Mouse (Mus musculus): Measurements from ENCODE around the gene Insm2. TPM values are rescaled to one million over a fixed set of nuclear protein-coding genes. Genes with fewer than 3 reads are reported as not detected.
A peak's percentile ranks its signal among the peaks of the same experiment; 100 is the strongest.
"Not testable (repeated sequence)": the region's sequence is repeated elsewhere in the genome, so short reads cannot be mapped to it uniquely, and the experiment has no call there.

Gene Insm2
- 1.8 and 2.6 TPM in 2 replicates for polyA plus RNA-seq (2016; fragmentation: Nextera tagmentation; extraction: Ambion mirVana)

DNA sequence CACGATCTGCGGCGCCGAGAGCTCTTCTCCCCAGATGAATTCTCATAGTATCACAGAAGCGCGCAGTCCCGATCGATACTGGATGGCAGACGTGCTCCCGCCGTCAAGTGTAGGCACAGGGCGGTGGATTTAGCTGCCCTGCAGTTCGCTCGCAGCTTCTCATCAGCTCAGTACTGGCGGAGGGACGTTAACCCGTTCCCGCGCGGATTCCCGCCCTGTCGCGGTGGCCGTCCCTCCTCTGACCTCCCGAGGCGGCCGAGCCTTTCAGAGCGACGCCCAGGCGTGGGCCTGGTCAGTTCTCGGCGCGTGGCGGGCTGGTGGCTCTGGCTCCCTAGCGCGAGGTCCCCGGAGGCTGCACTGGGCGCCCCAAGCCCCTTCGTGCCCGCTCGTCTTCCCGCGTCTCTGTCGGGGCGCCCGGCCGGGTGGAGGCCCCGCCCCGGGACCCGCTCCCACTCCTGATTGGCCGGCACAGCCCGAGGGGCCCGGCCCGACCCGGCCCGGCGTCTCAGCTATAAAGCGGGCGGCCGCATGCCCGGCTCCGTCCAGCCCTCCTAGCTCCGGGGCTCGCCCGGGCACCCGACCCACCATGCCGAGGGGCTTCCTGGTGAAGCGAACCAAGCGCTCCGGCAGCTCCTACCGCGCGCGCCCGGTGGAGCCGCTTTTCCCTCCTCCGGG lies at the start of gene Insm2:
Gene Insm2 (plus strand): TSS at position 541 of the 675 bp plus-strand sequence.
- peaks cover 76% of the 10 kb centered on the region for H3K27me3 ChIP-seq
- no peak within 1 kb of the TSS for H3K27ac ChIP-seq
- H3K4me2 ChIP-seq (replicated peaks), result peak within 1 kb of the TSS; percentile 92
- peaks cover 23% of the 10 kb centered on the region for H3K4me1 ChIP-seq
- H3K9me3 ChIP-seq (replicated peaks), result no peaks in the 10 kb centered on the region
- H3K9ac ChIP-seq, result peak within 1 kb of the TSS; percentile 40
- ATAC-seq (ENCODE audit: low FRiP score), result peak; percentile 78
- 0% methylated on average over 69 of the region's 77 CpGs for WGBS
- peak within 1 kb of the TSS; percentile 49 for H3K4me3 ChIP-seq
- no peaks in the 10 kb centered on the region for H3K36me3 ChIP-seq

DNA sequence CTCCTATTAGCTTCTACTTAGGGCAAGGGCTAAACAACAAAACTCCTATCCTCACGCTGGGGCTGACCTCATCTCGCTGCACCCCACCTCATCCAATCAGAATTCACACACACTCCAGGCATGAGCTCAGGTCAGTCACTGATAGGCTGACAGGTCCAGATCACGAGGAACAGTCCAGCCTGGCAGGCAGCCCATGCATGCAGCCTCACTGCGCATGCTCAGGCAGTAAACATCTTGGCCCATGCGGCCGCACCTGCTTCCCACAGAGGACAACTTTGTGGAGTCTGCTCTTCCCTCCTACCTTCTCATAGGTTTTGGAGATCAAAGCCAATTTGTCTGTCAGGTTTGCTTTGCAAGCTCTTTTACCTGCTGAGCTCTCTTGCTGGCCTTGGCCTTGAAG lies 44.3 kb upstream of the Insm2 start:
- WGBS, result 80% methylated on average over 6 of the region's 6 CpGs
- H3K4me2 ChIP-seq (replicated peaks); H3K36me3 ChIP-seq; H3K9me3 ChIP-seq (replicated peaks); H3K4me1 ChIP-seq; ATAC-seq (ENCODE audit: low FRiP score); H3K27me3 ChIP-seq; H3K27ac ChIP-seq; H3K4me3 ChIP-seq; H3K9ac ChIP-seq: not testable (repeated sequence)

DNA sequence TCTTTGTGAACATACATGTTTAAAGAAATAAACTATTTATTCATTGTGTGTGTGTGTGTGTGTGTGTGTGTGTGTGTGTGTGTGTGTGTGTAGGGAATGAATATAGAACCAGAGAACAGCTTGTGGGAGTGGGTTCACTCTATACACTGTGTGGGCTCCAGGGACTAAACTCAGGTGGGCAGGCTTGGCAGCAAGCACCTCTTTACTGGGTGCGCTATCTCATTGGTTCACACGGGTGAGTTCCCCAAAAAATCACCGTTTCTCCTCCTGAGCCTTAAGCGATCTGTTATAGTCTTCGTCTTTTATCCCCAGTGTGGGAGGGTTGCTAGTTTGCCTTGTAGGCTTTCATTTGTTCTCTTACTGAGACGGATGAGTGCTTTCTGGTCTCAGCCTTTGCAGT lies 41.4 kb upstream of the Insm2 start:
- H3K27me3 ChIP-seq, result no peaks in the 10 kb centered on the region
- no peak overlapping the region for H3K27ac ChIP-seq
- no peak overlapping the region for H3K4me3 ChIP-seq
- H3K4me1 ChIP-seq, result peaks cover 6% of the 10 kb centered on the region; the same call in 1 of the 2 replicates
- 74% methylated on average over 6 of the region's 6 CpGs for WGBS
- H3K4me2 ChIP-seq (replicated peaks), result no peak overlapping the region
- no peaks in the 10 kb centered on the region for H3K9me3 ChIP-seq (replicated peaks)
- no peak for ATAC-seq (ENCODE audit: low FRiP score)
- H3K36me3 ChIP-seq, result no peaks in the 10 kb centered on the region
- no peak overlapping the region for H3K9ac ChIP-seq

DNA sequence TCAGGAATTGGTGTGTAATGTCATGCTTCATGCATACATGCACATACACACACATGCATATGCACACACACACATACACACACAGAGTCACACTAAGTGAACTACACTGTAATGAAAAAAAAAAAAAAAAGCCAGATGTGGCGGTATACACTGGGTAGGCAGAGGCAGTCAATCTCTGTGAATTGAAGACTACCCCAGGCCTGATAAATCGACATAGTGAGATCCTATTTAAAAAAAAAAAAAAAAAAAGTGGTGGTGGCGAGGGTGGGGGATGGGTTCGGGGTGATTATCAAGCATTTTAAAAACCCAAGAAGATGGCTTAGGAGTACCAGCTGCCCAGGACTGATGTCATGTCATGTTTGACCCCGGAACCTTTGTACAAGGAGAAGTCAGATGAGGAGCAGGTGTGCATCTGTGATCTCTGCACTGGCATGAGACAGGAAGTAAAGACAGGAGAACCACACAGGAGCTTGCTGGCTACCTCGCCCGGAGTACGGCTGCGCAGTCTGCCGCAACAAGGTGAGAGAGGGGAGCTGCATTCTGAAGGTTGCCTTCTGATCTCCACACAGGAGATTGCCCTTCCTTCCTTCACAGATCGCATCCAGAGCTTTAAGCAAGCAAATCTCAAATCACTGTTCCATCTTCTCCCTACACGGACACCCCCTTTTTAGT lies 39.9 kb upstream of the Insm2 start:
- Histone ChIP-seq H3K9ac (no peak overlapping the region), H3K9me3 (replicated peaks) (no peaks in the 10 kb centered on the region), H3K36me3 (no peaks in the 10 kb centered on the region), H3K4me3 (no peak overlapping the region), H3K27ac (no peak overlapping the region), H3K4me2 (replicated peaks) (no peak overlapping the region), H3K27me3 (no peaks in the 10 kb centered on the region), H3K4me1 (peaks cover 6% of the 10 kb centered on the region; the same call in 1 of the 2 replicates)
- 87% methylated on average over 12 of the region's 12 CpGs for WGBS
- no peak for ATAC-seq (ENCODE audit: low FRiP score)

DNA sequence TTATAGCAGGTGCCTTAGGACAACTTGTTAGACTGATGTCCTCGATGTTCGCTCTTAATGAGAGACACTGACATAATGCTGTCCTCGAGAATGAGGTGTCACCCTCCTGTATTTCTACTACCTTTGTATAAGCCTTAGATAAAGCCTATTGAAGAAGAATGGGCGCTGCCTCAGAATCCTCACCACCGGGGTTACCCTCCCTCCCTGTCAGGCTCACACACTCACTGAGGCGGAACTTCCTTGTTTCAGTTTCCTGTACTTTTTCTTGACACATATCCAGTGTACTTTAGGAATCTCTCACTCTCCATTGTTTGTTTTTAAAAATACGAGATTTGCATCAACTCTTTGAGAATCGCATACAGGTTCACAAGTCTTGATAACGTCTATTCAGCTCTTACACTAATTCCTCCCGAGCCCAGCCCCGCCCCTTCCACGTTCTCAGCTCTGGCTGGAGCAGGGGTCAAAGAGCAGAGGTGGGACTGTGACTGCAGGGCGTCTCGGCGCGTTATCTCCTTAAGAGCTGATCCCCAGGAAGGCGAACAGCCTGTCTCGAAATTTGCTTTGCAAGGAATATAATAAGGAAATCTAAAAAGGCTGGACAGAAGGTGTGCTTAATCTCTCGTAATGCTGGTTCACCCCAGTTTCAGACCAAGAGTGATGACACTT lies 39.1 kb upstream of the Insm2 start:
- H3K27ac ChIP-seq, result no peak overlapping the region
- H3K4me1 ChIP-seq, result peaks cover 6% of the 10 kb centered on the region; the same call in 1 of the 2 replicates
- H3K9me3 ChIP-seq (replicated peaks), result no peaks in the 10 kb centered on the region
- no peaks in the 10 kb centered on the region for H3K36me3 ChIP-seq
- H3K9ac ChIP-seq, result no peak overlapping the region
- H3K4me2 ChIP-seq (replicated peaks), result peak overlapping the region; percentile 51
- ATAC-seq (ENCODE audit: low FRiP score), result no peak
- 0 out of 2 replicates have a peak overlapping the region, but pooled peaks have one; percentile 19 for H3K4me3 ChIP-seq
- 13% methylated on average over 19 of the region's 19 CpGs for WGBS
- no peaks in the 10 kb centered on the region for H3K27me3 ChIP-seq

DNA sequence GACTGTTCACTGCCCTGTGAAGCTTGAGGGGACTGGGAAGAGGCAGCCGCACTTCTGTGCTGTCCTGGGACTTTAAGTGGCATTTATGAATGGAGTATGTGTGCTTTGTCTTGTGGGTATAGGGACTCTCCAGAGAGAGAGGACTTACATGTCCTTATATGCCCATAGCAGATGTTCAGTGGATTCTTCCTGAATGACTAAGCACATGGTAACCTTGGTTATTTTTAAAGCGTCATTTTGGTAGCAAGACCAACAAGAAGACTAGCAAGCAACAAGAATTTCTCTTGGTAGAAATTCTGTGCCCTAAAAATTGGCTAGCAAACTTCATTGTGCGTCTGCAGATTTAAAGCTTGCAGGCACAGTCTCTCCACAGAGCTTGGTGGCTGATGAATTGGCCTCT lies 35.5 kb upstream of the Insm2 start:
- H3K27ac ChIP-seq, result no peak overlapping the region
- peaks cover 6% of the 10 kb centered on the region; the same call in 1 of the 2 replicates for H3K4me1 ChIP-seq
- H3K27me3 ChIP-seq, result no peaks in the 10 kb centered on the region
- no peak overlapping the region for H3K4me3 ChIP-seq
- H3K9ac ChIP-seq, result no peak overlapping the region
- no peaks in the 10 kb centered on the region for H3K9me3 ChIP-seq (replicated peaks)
- no peak for ATAC-seq (ENCODE audit: low FRiP score)
- no peaks in the 10 kb centered on the region for H3K36me3 ChIP-seq
- H3K4me2 ChIP-seq (replicated peaks), result no peak overlapping the region
- 97% methylated on average over 3 of the region's 3 CpGs for WGBS

DNA sequence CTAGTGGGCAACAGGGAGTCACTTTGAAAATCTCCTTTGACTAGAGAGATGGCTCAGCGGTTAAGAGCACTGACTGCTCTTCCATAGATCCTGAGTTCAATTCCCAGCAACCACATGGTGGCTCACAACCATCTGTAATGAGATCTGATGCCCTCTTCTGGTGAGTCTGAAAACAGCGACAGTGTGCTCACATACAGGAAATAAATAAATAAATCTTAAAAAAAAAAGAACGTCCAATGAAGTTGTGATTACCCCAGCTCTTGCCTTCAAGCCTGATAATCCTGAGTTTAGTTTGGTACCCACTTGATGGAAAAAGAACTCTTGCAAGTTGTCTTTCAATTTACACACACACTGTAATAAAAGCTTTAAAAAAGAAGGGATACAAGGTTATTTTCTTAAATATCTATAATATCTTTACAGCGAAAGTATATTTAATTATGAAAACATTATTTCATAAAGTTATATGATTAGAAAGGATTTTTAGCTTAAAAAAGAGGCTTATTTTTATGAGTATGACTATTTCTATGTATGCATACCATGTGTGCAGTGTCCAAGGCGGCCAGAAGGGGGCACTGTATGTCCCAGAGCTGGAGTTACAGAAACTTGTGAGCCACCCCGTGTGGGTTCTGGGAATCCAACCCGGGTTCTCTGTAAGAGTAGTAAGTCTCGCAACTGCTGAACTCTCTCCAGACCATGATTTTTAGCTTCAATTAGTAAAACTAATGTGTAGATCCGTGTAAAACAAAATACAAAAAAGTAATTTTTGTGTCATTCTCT lies 34.9 kb upstream of the Insm2 start:
- Histone ChIP-seq H3K27me3 (no peaks in the 10 kb centered on the region), H3K9ac (no peak overlapping the region), H3K27ac (no peak overlapping the region), H3K4me2 (replicated peaks) (no peak overlapping the region), H3K9me3 (replicated peaks) (no peaks in the 10 kb centered on the region), H3K4me1 (peaks cover 6% of the 10 kb centered on the region; the same call in 1 of the 2 replicates), H3K36me3 (no peaks in the 10 kb centered on the region), H3K4me3 (no peak overlapping the region)
- WGBS, result 85% methylated on average over 9 of the region's 9 CpGs
- no peak for ATAC-seq (ENCODE audit: low FRiP score)

DNA sequence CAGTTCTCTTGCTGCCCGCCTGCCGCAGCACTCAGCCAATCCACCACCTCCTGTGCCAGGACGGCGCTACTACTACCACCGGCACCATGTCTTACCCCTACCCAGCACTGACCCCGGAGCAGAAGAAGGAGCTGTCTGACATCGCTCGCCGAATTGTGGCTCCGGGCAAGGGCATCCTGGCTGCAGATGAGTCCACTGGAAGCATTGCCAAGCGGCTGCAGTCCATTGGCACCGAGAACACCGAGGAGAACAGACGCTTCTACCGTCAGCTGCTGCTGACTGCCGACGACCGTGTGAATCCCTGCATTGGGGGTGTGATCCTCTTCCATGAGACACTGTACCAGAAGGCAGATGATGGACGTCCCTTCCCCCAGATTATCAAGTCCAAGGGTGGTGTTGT lies 34.0 kb upstream of the Insm2 start, which contains the start of gene Aldoart2:
Gene Aldoart2 (plus strand): TSS at position 34 of the 400 bp plus-strand sequence.
- no peaks in the 10 kb centered on the region for H3K36me3 ChIP-seq
- H3K27me3 ChIP-seq, result no peaks in the 10 kb centered on the region
- ATAC-seq (ENCODE audit: low FRiP score), result no peak
- H3K9me3 ChIP-seq (replicated peaks), result no peaks in the 10 kb centered on the region
- no peak within 1 kb of the TSS for H3K27ac ChIP-seq
- H3K9ac ChIP-seq, result no peak within 1 kb of the TSS
- H3K4me1 ChIP-seq, result peaks cover 3% of the 10 kb centered on the region; the same call in 1 of the 2 replicates
- H3K4me3 ChIP-seq, result no peak within 1 kb of the TSS
- no peak within 1 kb of the TSS for H3K4me2 ChIP-seq (replicated peaks)
- WGBS, result 96% methylated on average over 19 of the region's 19 CpGs

DNA sequence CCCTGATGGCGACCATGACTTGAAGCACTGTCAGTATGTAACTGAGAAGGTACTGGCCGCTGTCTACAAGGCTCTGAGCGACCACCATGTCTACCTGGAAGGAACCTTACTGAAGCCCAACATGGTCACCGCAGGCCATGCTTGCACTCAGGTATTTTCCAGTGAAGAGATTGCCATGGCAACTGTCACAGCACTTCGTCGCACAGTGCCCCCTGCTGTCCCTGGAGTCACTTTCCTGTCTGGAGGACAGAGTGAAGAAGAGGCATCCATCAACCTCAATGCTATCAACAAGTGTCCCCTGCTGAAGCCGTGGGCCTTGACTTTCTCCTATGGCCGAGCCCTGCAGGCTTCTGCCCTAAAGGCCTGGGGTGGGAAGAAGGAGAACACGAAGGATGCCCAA lies 33.4 kb upstream of the Insm2 start:
- WGBS, result 77% methylated on average over 9 of the region's 9 CpGs
- no peaks in the 10 kb centered on the region for H3K4me1 ChIP-seq
- no peak for ATAC-seq (ENCODE audit: low FRiP score)
- no peak overlapping the region for H3K4me3 ChIP-seq
- no peak overlapping the region for H3K9ac ChIP-seq
- no peak overlapping the region for H3K4me2 ChIP-seq (replicated peaks)
- H3K9me3 ChIP-seq (replicated peaks), result no peaks in the 10 kb centered on the region
- H3K36me3 ChIP-seq, result no peaks in the 10 kb centered on the region
- H3K27me3 ChIP-seq, result no peaks in the 10 kb centered on the region
- H3K27ac ChIP-seq, result no peak overlapping the region

DNA sequence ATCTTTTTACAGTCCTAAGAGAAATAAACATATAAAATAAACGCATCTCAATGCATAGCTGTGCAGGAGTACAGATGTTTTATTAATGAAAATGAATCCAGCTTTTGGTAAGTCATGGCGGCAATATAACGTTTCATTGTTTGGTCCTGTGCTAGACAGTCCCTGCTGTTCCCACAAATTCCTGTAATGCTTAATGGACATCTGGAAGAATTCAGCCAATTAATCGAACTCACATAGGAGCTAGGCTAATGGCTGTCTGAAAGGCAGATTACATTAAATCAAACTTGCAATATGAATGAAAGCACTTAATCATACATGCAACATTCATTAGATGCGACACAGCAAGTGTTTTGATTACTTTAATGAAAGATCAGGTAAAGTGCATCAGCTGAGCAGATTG lies 32.4 kb upstream of the Insm2 start:
- no peak for ATAC-seq (ENCODE audit: low FRiP score)
- 75% methylated on average over 5 of the region's 5 CpGs for WGBS
- H3K27me3 ChIP-seq, result no peaks in the 10 kb centered on the region

DNA sequence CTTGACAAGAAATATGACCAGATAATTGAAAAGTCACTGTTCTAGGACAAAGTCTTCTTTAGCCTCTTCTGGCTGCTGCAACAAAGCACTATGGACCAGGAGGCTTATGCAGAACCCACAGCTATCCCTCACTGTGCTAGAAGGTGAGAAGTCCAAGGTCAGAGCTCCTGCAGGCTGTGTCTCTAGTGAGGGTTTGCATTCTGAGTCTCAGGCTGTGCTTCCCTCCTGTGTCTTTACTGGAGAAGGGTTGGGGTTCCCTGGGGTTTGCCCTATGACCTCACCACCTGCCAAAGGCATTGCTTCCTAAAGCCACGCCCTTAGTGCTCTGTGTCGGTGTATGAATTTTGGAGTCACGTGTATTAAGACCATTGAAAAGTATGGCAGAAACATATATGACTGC lies 30.8 kb upstream of the Insm2 start:
- H3K4me3 ChIP-seq, result no peak overlapping the region
- H3K4me1 ChIP-seq, result no peaks in the 10 kb centered on the region
- H3K36me3 ChIP-seq, result no peaks in the 10 kb centered on the region
- no peak overlapping the region for H3K4me2 ChIP-seq (replicated peaks)
- no peak for ATAC-seq (ENCODE audit: low FRiP score)
- H3K9me3 ChIP-seq (replicated peaks), result no peaks in the 10 kb centered on the region
- H3K9ac ChIP-seq, result no peak overlapping the region
- no peak overlapping the region for H3K27ac ChIP-seq
- H3K27me3 ChIP-seq, result no peaks in the 10 kb centered on the region
- WGBS, result 70% methylated on average over 3 of the region's 3 CpGs

More for the DNA sequence above, 32.4 kb upstream of the Insm2 start:
- Histone ChIP-seq H3K4me3 (no peak overlapping the region), H3K27ac (no peak overlapping the region), H3K4me1 (no peaks in the 10 kb centered on the region), H3K9me3 (replicated peaks) (no peaks in the 10 kb centered on the region), H3K4me2 (replicated peaks) (no peak overlapping the region), H3K9ac (no peak overlapping the region), H3K36me3 (no peaks in the 10 kb centered on the region)

DNA sequence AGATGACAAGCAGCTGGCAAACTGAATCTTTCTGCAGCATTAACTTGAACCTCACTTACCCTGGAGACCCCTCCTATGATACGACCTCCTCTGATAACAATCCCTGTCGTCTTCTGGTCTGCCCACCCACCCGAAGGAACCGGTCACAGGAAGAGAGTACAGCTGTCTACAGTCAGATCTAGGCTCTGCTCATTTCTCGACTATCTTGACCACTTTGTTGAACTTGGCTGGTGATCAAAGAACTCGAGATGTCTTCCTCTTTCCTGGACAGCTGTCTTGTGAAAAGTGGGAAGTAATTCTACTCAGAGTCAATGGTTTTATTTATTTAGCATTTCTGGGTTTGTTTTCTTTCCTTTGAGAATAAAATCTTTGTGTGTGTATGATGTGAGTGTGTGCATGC lies 29.6 kb upstream of the Insm2 start:
- ATAC-seq (ENCODE audit: low FRiP score), result no peak
- Histone ChIP-seq H3K4me3 (no peak overlapping the region), H3K27ac (no peak overlapping the region), H3K4me1 (peaks cover 6% of the 10 kb centered on the region; the same call in 1 of the 2 replicates), H3K4me2 (replicated peaks) (no peak overlapping the region), H3K9ac (no peak overlapping the region), H3K9me3 (replicated peaks) (no peaks in the 10 kb centered on the region), H3K27me3 (no peaks in the 10 kb centered on the region), H3K36me3 (no peaks in the 10 kb centered on the region)
- 70% methylated on average over 6 of the region's 6 CpGs for WGBS
